Mouse (Mus musculus) ES-Bruce4 (cell line): ENCODE measurements at regions not wholly inside any gene's neighbourhood (a gene's known extent, or its start where the extent isn't known, plus 50 kb on each side); places are given as distances from the start of the nearest gene placed in this dataset.

ENCODE experiments used
- CTCF ChIP-seq: IDR thresholded peaks from one replicate; pipeline ENCODE4 v1.8.1; 2011; ENCODE audit warnings: low read depth, low read length
- POLR2A ChIP-seq: IDR thresholded peaks from one replicate; pipeline ENCODE4 v1.8.1; 2011; ENCODE audit warnings: low read length; ENCODE audit not compliant: insufficient read depth

GRCm38 (mm10) chr15:85650241-85650640, 68.0 kb upstream of the Wnt7b start:
- no peak for TF ChIP-seq CTCF
- no peak for TF ChIP-seq POLR2A
